Mouse (Mus musculus) spleen, postnatal 4 days (tissue): ENCODE measurements around the gene Dhrs3.
A peak's percentile ranks its signal among the peaks of the same experiment; 100 is the strongest.

Source experiments
- DNase-seq, 2 experiments: peaks; one replicate each; pipeline ENCODE4 v3.0.0; 2022; ENCODE audit warnings: low spot score in 2 of 2

Dhrs3 gene

GRCm38 (mm10) chr4:144939847-144940411, 47.3 kb downstream of the Dhrs3 start:
- no peak for DNase-seq

- no peak for DNase-seq
These were observed 48.3 kb downstream of the Dhrs3 start for GRCm38 (mm10) chr4:144940796-144941462.

- no peak for DNase-seq
These were observed 49.8 kb downstream of the Dhrs3 start for GRCm38 (mm10) chr4:144942433-144942832.

- no peak for DNase-seq
These were observed 50.6 kb downstream of the Dhrs3 start for GRCm38 (mm10) chr4:144943273-144943672.

GRCm38 (mm10) chr4:144947738-144948390, 55.2 kb downstream of the Dhrs3 start:
- peak in 1 of 2 experiments; percentile 50 for DNase-seq

- DNase-seq, result peak; percentile 82 to 83
These were observed 57.1 kb downstream of the Dhrs3 start for GRCm38 (mm10) chr4:144949441-144950326.

- no peak for DNase-seq
These were observed 57.7 kb downstream of the Dhrs3 start for GRCm38 (mm10) chr4:144950327-144950711.

- DNase-seq, result no peak
These were observed 58.3 kb downstream of the Dhrs3 start for GRCm38 (mm10) chr4:144950883-144951282.

- DNase-seq, result no peak
These were observed 59.2 kb downstream of the Dhrs3 start for GRCm38 (mm10) chr4:144951859-144952258.

GRCm38 (mm10) chr4:144953421-144953820, 60.8 kb downstream of the Dhrs3 start:
- DNase-seq, result no peak

GRCm38 (mm10) chr4:144955863-144956262, 63.2 kb downstream of the Dhrs3 start:
- no peak for DNase-seq

- DNase-seq, result no peak
These were observed 63.7 kb downstream of the Dhrs3 start for GRCm38 (mm10) chr4:144956293-144956692.

- DNase-seq, result no peak
These were observed 64.6 kb downstream of the Dhrs3 start for GRCm38 (mm10) chr4:144957186-144957585.

- no peak for DNase-seq
These were observed 65.1 kb downstream of the Dhrs3 start for GRCm38 (mm10) chr4:144957721-144958120.

- peak in 1 of 2 experiments; percentile 43 for DNase-seq
These were observed 67.7 kb downstream of the Dhrs3 start for GRCm38 (mm10) chr4:144960188-144960904.

- no peak for DNase-seq
These were observed 68.6 kb downstream of the Dhrs3 start for GRCm38 (mm10) chr4:144961232-144961631.

- no peak for DNase-seq
These were observed 69.1 kb downstream of the Dhrs3 start for GRCm38 (mm10) chr4:144961696-144962095.

GRCm38 (mm10) chr4:144965255-144965654, 72.6 kb downstream of the Dhrs3 start:
- DNase-seq, result no peak

GRCm38 (mm10) chr4:144968371-144968770, 75.7 kb downstream of the Dhrs3 start:
- DNase-seq, result no peak

GRCm38 (mm10) chr4:144969030-144969429, 76.4 kb downstream of the Dhrs3 start:
- no peak for DNase-seq

- no peak for DNase-seq
These were observed 78.4 kb downstream of the Dhrs3 start for GRCm38 (mm10) chr4:144971048-144971447.
